Mouse (Mus musculus) kidney, embryonic 15.5 days (tissue): ENCODE measurements at regions not wholly inside any gene's neighbourhood (a gene's known extent, or its start where the extent isn't known, plus 50 kb on each side); places are given as distances from the start of the nearest gene placed in this dataset. TPM values are rescaled to one million over a fixed set of nuclear protein-coding genes. Genes with fewer than 3 reads are reported as not detected.
A peak's percentile ranks its signal among the peaks of the same experiment; 100 is the strongest.

ENCODE experiments used
- ATAC-seq: fragments of 200-750 bp; cut with Nextera tagmentation; replicated peaks from 2 replicates; pipeline ENCODE4 v1.8.0; 2017; ENCODE audit warnings: moderate TSS enrichment; ENCODE audit not compliant: low FRiP score
- H3K27ac ChIP-seq: fragments of 300-500 bp; sonication (generic); 2 replicates; pipeline ENCODE4 v1.5.1; 2015; ENCODE audit warnings: mild to moderate bottlenecking, inconsistent platforms
- H3K27me3 ChIP-seq: fragments of 300-500 bp; sonication (generic); 2 replicates; pipeline ENCODE4 v1.6.1; 2015; ENCODE audit warnings: inconsistent platforms
- H3K36me3 ChIP-seq: fragments of 300-500 bp; sonication (generic); 2 replicates; pipeline ENCODE4 v1.6.1; 2015; ENCODE audit warnings: inconsistent platforms
- H3K4me1 ChIP-seq: fragments of 300-500 bp; sonication (generic); 2 replicates; pipeline ENCODE4 v1.6.1; 2015; ENCODE audit warnings: inconsistent platforms
- H3K4me2 ChIP-seq: fragments of 300-500 bp; sonication (generic); 2 replicates; pipeline ENCODE4 v1.6.1; 2015; ENCODE audit warnings: moderate library complexity, mild to moderate bottlenecking, inconsistent platforms
- H3K4me3 ChIP-seq: fragments of 300-500 bp; sonication (generic); replicated peaks from 2 replicates; pipeline ENCODE4 v1.5.1; 2015; ENCODE audit warnings: mild to moderate bottlenecking, inconsistent platforms
- H3K9ac ChIP-seq: fragments of 300-500 bp; sonication (generic); 2 replicates; pipeline ENCODE4 v1.6.1; 2015; ENCODE audit warnings: mild to moderate bottlenecking, inconsistent platforms
- H3K9me3 ChIP-seq: fragments of 300-500 bp; sonication (generic); replicated peaks from 2 replicates; pipeline ENCODE4 v1.6.1; 2016; ENCODE audit warnings: inconsistent platforms
- WGBS: fragments of 180-500 bp; shearing (Covaris S2); methylation state at CpG from one replicate; pipeline ENCODE4 v1.1.7; 2015; ENCODE audit warnings: mixed read lengths; 5-methylcytosine and 5-hydroxymethylcytosine counted together
- microRNA counts: library from miRNA; unstranded; fragments of <30 nt; microRNA quantifications from one replicate; lab custom pipeline; 2016
- microRNA-seq: library from miRNA; unstranded; fragments of <30 nt; microRNA quantifications from one replicate; pipeline ENCODE4, GENCODE M21; 2016

- no peak overlapping the region for H3K4me3 ChIP-seq
- H3K4me1 ChIP-seq, result no peaks in the 10 kb centered on the region
- no peak overlapping the region for H3K4me2 ChIP-seq
- WGBS, result 46% methylated on average over 4 of the region's 4 CpGs
- ATAC-seq, result no peak
- H3K27me3 ChIP-seq, result no peaks in the 10 kb centered on the region
- H3K9ac ChIP-seq, result no peak overlapping the region
- no peaks in the 10 kb centered on the region for H3K36me3 ChIP-seq
- no peaks in the 10 kb centered on the region for H3K9me3 ChIP-seq
- H3K27ac ChIP-seq, result no peak overlapping the region
Observed at GRCm38 (mm10) chr12:110221184-110221583, 57.7 kb upstream of the Dio3 start.

GRCm38 (mm10) chr12:110221679-110222078 lies 57.2 kb upstream of the Dio3 start:
- WGBS, result 62% methylated on average over 3 of the region's 3 CpGs
- no peak overlapping the region for H3K27ac ChIP-seq
- H3K4me2 ChIP-seq, result no peak overlapping the region
- H3K9ac ChIP-seq, result no peak overlapping the region
- H3K4me3 ChIP-seq, result no peak overlapping the region
- no peak for ATAC-seq
- no peaks in the 10 kb centered on the region for H3K4me1 ChIP-seq
- H3K27me3 ChIP-seq, result no peaks in the 10 kb centered on the region
- H3K9me3 ChIP-seq, result no peaks in the 10 kb centered on the region
- H3K36me3 ChIP-seq, result no peaks in the 10 kb centered on the region

- H3K27me3 ChIP-seq, result no peaks in the 10 kb centered on the region
- no peaks in the 10 kb centered on the region for H3K9me3 ChIP-seq
- H3K4me3 ChIP-seq, result no peak overlapping the region
- WGBS, result 90% methylated on average over 7 of the region's 7 CpGs
- H3K4me2 ChIP-seq, result no peak overlapping the region
- H3K4me1 ChIP-seq, result no peaks in the 10 kb centered on the region
- H3K27ac ChIP-seq, result no peak overlapping the region
- no peak for ATAC-seq
- no peak overlapping the region for H3K9ac ChIP-seq
- no peaks in the 10 kb centered on the region for H3K36me3 ChIP-seq
Observed at GRCm38 (mm10) chr12:110224250-110224649, 54.6 kb upstream of the Dio3 start.

GRCm38 (mm10) chr12:110228011-110228411 lies 50.9 kb upstream of the Dio3 start:
- H3K27ac ChIP-seq, result no peak overlapping the region
- H3K9ac ChIP-seq, result no peak overlapping the region
- H3K9me3 ChIP-seq, result no peaks in the 10 kb centered on the region
- no peaks in the 10 kb centered on the region for H3K36me3 ChIP-seq
- peaks cover 9% of the 10 kb centered on the region for H3K4me1 ChIP-seq
- 85% methylated on average over 12 of the region's 12 CpGs for WGBS
- ATAC-seq, result no peak
- no peak overlapping the region for H3K4me2 ChIP-seq
- no peak overlapping the region for H3K4me3 ChIP-seq
- peaks cover 8% of the 10 kb centered on the region; the same call in 1 of the 2 replicates for H3K27me3 ChIP-seq

MicroRNA genes in the stretch of these regions (microRNA counts, 519-probe panel; counts per million panel counts)
- 1,167 counts per million, percentile 3 among the panel's probes with 10 or more counts for microRNA mmu-miR-1193 (lab: Ali Mortazavi, UCI)
- microRNA mmu-miR-1197 (lab: Ali Mortazavi, UCI), result 2,556 counts per million, percentile 49 among the panel's probes with 10 or more counts
- microRNA mmu-miR-134 (lab: Ali Mortazavi, UCI), result 2,765 counts per million, percentile 68 among the panel's probes with 10 or more counts
- 3,159 counts per million, percentile 83 among the panel's probes with 10 or more counts for microRNA mmu-miR-154 (lab: Ali Mortazavi, UCI)
- 31.7 counts per million for microRNA mmu-miR-299 (lab: Ali Mortazavi, UCI)
- 2,937 counts per million, percentile 75 among the panel's probes with 10 or more counts for microRNA mmu-miR-300 (lab: Ali Mortazavi, UCI)
- microRNA mmu-miR-3072 (lab: Ali Mortazavi, UCI), result 31.7 counts per million
- microRNA mmu-miR-323-3p (lab: Ali Mortazavi, UCI), result 2,791 counts per million, percentile 69 among the panel's probes with 10 or more counts
- microRNA mmu-miR-323-5p (lab: Ali Mortazavi, UCI), result 2,600 counts per million, percentile 54 among the panel's probes with 10 or more counts
- 3,159 counts per million, percentile 83 among the panel's probes with 10 or more counts for microRNA mmu-miR-329 (lab: Ali Mortazavi, UCI)
- 3,165 counts per million, percentile 84 among the panel's probes with 10 or more counts for microRNA mmu-miR-369-3p (lab: Ali Mortazavi, UCI)
- 2,524 counts per million, percentile 45 among the panel's probes with 10 or more counts for microRNA mmu-miR-369-5p (lab: Ali Mortazavi, UCI)
- 2,968 counts per million, percentile 77 among the panel's probes with 10 or more counts for microRNA mmu-miR-376a (lab: Ali Mortazavi, UCI)
- 3,235 counts per million, percentile 86 among the panel's probes with 10 or more counts for microRNA mmu-miR-376b (lab: Ali Mortazavi, UCI)
- 2,968 counts per million, percentile 77 among the panel's probes with 10 or more counts for microRNA mmu-miR-376c (lab: Ali Mortazavi, UCI)
- microRNA mmu-miR-377 (lab: Ali Mortazavi, UCI), result 3,121 counts per million, percentile 83 among the panel's probes with 10 or more counts
- microRNA mmu-miR-379 (lab: Ali Mortazavi, UCI), result 2,030 counts per million, percentile 17 among the panel's probes with 10 or more counts
- microRNA mmu-miR-380-3p (lab: Ali Mortazavi, UCI), result 31.7 counts per million
- 2,042 counts per million, percentile 18 among the panel's probes with 10 or more counts for microRNA mmu-miR-380-5p (lab: Ali Mortazavi, UCI)
- microRNA mmu-miR-381 (lab: Ali Mortazavi, UCI), result 2,880 counts per million, percentile 73 among the panel's probes with 10 or more counts
- microRNA mmu-miR-382 (lab: Ali Mortazavi, UCI), result 3,032 counts per million, percentile 81 among the panel's probes with 10 or more counts
- microRNA mmu-miR-409-3p (lab: Ali Mortazavi, UCI), result 31.7 counts per million
- microRNA mmu-miR-409-5p (lab: Ali Mortazavi, UCI), result 2,144 counts per million, percentile 22 among the panel's probes with 10 or more counts
- microRNA mmu-miR-410 (lab: Ali Mortazavi, UCI), result 2,981 counts per million, percentile 78 among the panel's probes with 10 or more counts
- 1,960 counts per million, percentile 14 among the panel's probes with 10 or more counts for microRNA mmu-miR-411 (lab: Ali Mortazavi, UCI)
- microRNA mmu-miR-412 (lab: Ali Mortazavi, UCI), result 2,042 counts per million, percentile 18 among the panel's probes with 10 or more counts
- microRNA mmu-miR-453 (lab: Ali Mortazavi, UCI), result 31.7 counts per million
- microRNA mmu-miR-485 (lab: Ali Mortazavi, UCI), result 2,543 counts per million, percentile 48 among the panel's probes with 10 or more counts
- 2,455 counts per million, percentile 40 among the panel's probes with 10 or more counts for microRNA mmu-miR-487b (lab: Ali Mortazavi, UCI)
- microRNA mmu-miR-494 (lab: Ali Mortazavi, UCI), result 31.7 counts per million
- 2,797 counts per million, percentile 69 among the panel's probes with 10 or more counts for microRNA mmu-miR-495 (lab: Ali Mortazavi, UCI)
- microRNA mmu-miR-496 (lab: Ali Mortazavi, UCI), result 31.7 counts per million
- microRNA mmu-miR-539 (lab: Ali Mortazavi, UCI), result 2,600 counts per million, percentile 55 among the panel's probes with 10 or more counts
- microRNA mmu-miR-541 (lab: Ali Mortazavi, UCI), result 2,721 counts per million, percentile 64 among the panel's probes with 10 or more counts
- 2,613 counts per million, percentile 56 among the panel's probes with 10 or more counts for microRNA mmu-miR-543 (lab: Ali Mortazavi, UCI)
- 31.7 counts per million for microRNA mmu-miR-544 (lab: Ali Mortazavi, UCI)
- microRNA mmu-miR-654-3p (lab: Ali Mortazavi, UCI), result 2,226 counts per million, percentile 26 among the panel's probes with 10 or more counts
- microRNA mmu-miR-654-5p (lab: Ali Mortazavi, UCI), result 31.7 counts per million
- 2,080 counts per million, percentile 19 among the panel's probes with 10 or more counts for microRNA mmu-miR-666-3p (lab: Ali Mortazavi, UCI)
- 31.7 counts per million for microRNA mmu-miR-666-5p (lab: Ali Mortazavi, UCI)
- microRNA mmu-miR-667 (lab: Ali Mortazavi, UCI), result 1,205 counts per million, percentile 4 among the panel's probes with 10 or more counts
- microRNA mmu-miR-668 (lab: Ali Mortazavi, UCI), result 2,569 counts per million, percentile 52 among the panel's probes with 10 or more counts
- microRNA mmu-miR-679 (lab: Ali Mortazavi, UCI), result 31.7 counts per million
- microRNA mmu-miR-758 (lab: Ali Mortazavi, UCI), result 31.7 counts per million
- microRNA mmu-miR-882 (lab: Ali Mortazavi, UCI), result 2,017 counts per million, percentile 16 among the panel's probes with 10 or more counts

Small RNA genes lying in the stretch of these regions (microRNA-seq; reads per million reads assigned to microRNA genes)
- not detected for gene Gm24321
- not detected for gene Gm25252
- not detected for gene Gm25750
- not detected for gene Gm27379
- gene Gm44322, result not detected
- 489 reads per million, percentile 74 among the genes with 10 or more reads in this experiment for gene Mir1193
- 0.59 reads per million for gene Mir1197
- gene Mir134, result 453 reads per million, percentile 73 among the genes with 10 or more reads in this experiment
- 481 reads per million, percentile 73 among the genes with 10 or more reads in this experiment for gene Mir154
- not detected for gene Mir299a
- not detected for gene Mir299b
- gene Mir300, result 194 reads per million, percentile 65 among the genes with 10 or more reads in this experiment
- gene Mir3072, result 14.7 reads per million, percentile 35 among the genes with 10 or more reads in this experiment
- 144 reads per million, percentile 62 among the genes with 10 or more reads in this experiment for gene Mir323
- 98.9 reads per million, percentile 56 among the genes with 10 or more reads in this experiment for gene Mir329
- gene Mir369, result 2,269 reads per million, percentile 86 among the genes with 10 or more reads in this experiment
- gene Mir376a, result not detected
- gene Mir376b, result 123 reads per million, percentile 60 among the genes with 10 or more reads in this experiment
- 181 reads per million, percentile 64 among the genes with 10 or more reads in this experiment for gene Mir376c
- gene Mir377, result 32.6 reads per million, percentile 44 among the genes with 10 or more reads in this experiment
- 1,941 reads per million, percentile 84 among the genes with 10 or more reads in this experiment for gene Mir379
- gene Mir380, result not detected
- gene Mir381, result 1,399 reads per million, percentile 81 among the genes with 10 or more reads in this experiment
- 1,451 reads per million, percentile 81 among the genes with 10 or more reads in this experiment for gene Mir382
- gene Mir409, result not detected
- gene Mir410, result 40.7 reads per million, percentile 47 among the genes with 10 or more reads in this experiment
- 4,267 reads per million, percentile 91 among the genes with 10 or more reads in this experiment for gene Mir411
- gene Mir412, result 33.0 reads per million, percentile 44 among the genes with 10 or more reads in this experiment
- not detected for gene Mir453
- 94.0 reads per million, percentile 56 among the genes with 10 or more reads in this experiment for gene Mir485
- 4,043 reads per million, percentile 91 among the genes with 10 or more reads in this experiment for gene Mir487b
- 118 reads per million, percentile 58 among the genes with 10 or more reads in this experiment for gene Mir494
- gene Mir495, result 35.4 reads per million, percentile 45 among the genes with 10 or more reads in this experiment
- gene Mir496a, result 60.1 reads per million, percentile 51 among the genes with 10 or more reads in this experiment
- not detected for gene Mir539
- gene Mir541, result 868 reads per million, percentile 78 among the genes with 10 or more reads in this experiment
- 245 reads per million, percentile 68 among the genes with 10 or more reads in this experiment for gene Mir543
- gene Mir544, result 0.59 reads per million
- not detected for gene Mir654
- 14.1 reads per million, percentile 33 among the genes with 10 or more reads in this experiment for gene Mir666
- 81.1 reads per million, percentile 54 among the genes with 10 or more reads in this experiment for gene Mir667
- gene Mir668, result 15.0 reads per million, percentile 35 among the genes with 10 or more reads in this experiment
- gene Mir679, result 43.8 reads per million, percentile 48 among the genes with 10 or more reads in this experiment
- gene Mir758, result 4.0 reads per million, percentile 20 among the genes with 10 or more reads in this experiment
- gene Mir882, result not detected
